Mouse (Mus musculus) heart, adult 2 months (tissue): ENCODE measurements around the gene Vmn2r19. TPM values are rescaled to one million over a fixed set of nuclear protein-coding genes. Genes with fewer than 3 reads are reported as not detected.

Source experiments
- DNase-seq, 2 experiments: peaks; one replicate each; pipeline ENCODE4 v3.0.0; 2021
- H3K27ac ChIP-seq: fragments of 200-600 bp; 2 replicates; pipeline ENCODE4 v1.8.1; 2022
- H3K27me3 ChIP-seq: fragments of 200-500 bp; 2 replicates; pipeline ENCODE4 v1.6.1; 2012; ENCODE audit warnings: mild to moderate bottlenecking, low read length, inconsistent platforms, mixed read lengths; ENCODE audit not compliant: control insufficient read depth, insufficient read depth
- H3K36me3 ChIP-seq: fragments of 200-500 bp; 2 replicates; pipeline ENCODE4 v1.6.1; 2012; ENCODE audit warnings: low read length, inconsistent platforms; ENCODE audit not compliant: control insufficient read depth, insufficient read depth
- H3K4me1 ChIP-seq: fragments of 200-500 bp; 2 replicates; pipeline ENCODE4 v1.6.1; 2011; ENCODE audit warnings: low read length; ENCODE audit not compliant: control insufficient read depth, insufficient read depth
- H3K4me3 ChIP-seq: fragments of 200-600 bp; 2 replicates; pipeline ENCODE4 v1.8.1; 2022
- H3K79me2 ChIP-seq: fragments of 200-500 bp; replicated peaks from 2 replicates; pipeline ENCODE4 v1.6.1; 2012; ENCODE audit warnings: mild to moderate bottlenecking, inconsistent platforms, low read length, moderate library complexity, mixed read lengths; ENCODE audit not compliant: control insufficient read depth, insufficient read depth
- H3K9ac ChIP-seq: fragments of 200-500 bp; 2 replicates; pipeline ENCODE4 v1.6.1; 2012; ENCODE audit warnings: low read depth, mild to moderate bottlenecking, control low read depth, inconsistent platforms, low read length, mixed read lengths
- CTCF ChIP-seq: fragments of 200-600 bp; IDR thresholded peaks from 2 replicates; pipeline ENCODE4 v1.8.1; 2022; ENCODE audit warnings: antibody characterized with exemption, mild to moderate bottlenecking, moderate library complexity
- EP300 ChIP-seq: fragments of 200-500 bp; IDR thresholded peaks from 2 replicates; pipeline ENCODE4 v1.6.1; 2011; ENCODE audit warnings: low read depth, low read length, control low read depth; ENCODE audit not compliant: insufficient read depth
- POLR2A ChIP-seq: fragments of 200-500 bp; IDR thresholded peaks from 2 replicates; pipeline ENCODE4 v1.6.1; 2011; ENCODE audit warnings: mild to moderate bottlenecking, low read depth, low read length, control low read depth; ENCODE audit not compliant: insufficient read depth
- WGBS: fragments of 180-500 bp; shearing (Covaris S2); methylation state at CpG from one replicate; pipeline ENCODE4 v1.1.7; 2018; 5-methylcytosine and 5-hydroxymethylcytosine counted together
- intact Hi-C: fragments of 180-260 bp; cut with DNase I; formaldehyde crosslinking; loops from one replicate; pipeline ENCODE4 v1.15.1; 2025
- polyA plus RNA-seq: library from polyadenylated mRNA; depleted of rRNA; stranded (reverse); fragments of >200 nt; gene quantifications from 2 replicates; pipeline ENCODE4 v1.2.3, GENCODE M21; 2012
- total RNA-seq, 2 experiments: library from RNA; stranded (reverse); gene quantifications; 2 replicates each; pipeline ENCODE4 v1.2.3; 2021

The Vmn2r19 gene
- total and polyA plus RNA-seq, 3 experiments = not detected

GRCm38 (mm10) chr6:123265809-123266208 is 42.3 kb upstream of the Vmn2r19 start:
- H3K79me2 ChIP-seq = no peaks in the 10 kb centered on the region
- H3K9ac ChIP-seq = no peak overlapping the region
- intact Hi-C loops = no loop called here
- no peaks in the 10 kb centered on the region for H3K36me3 ChIP-seq
- no peaks in the 10 kb centered on the region for H3K27me3 ChIP-seq
- WGBS = 83% methylated on average over 4 of the region's 4 CpGs
- DNase-seq = no peak
- no peak overlapping the region for H3K4me3 ChIP-seq
- no peaks in the 10 kb centered on the region for H3K4me1 ChIP-seq
- no peak overlapping the region for H3K27ac ChIP-seq
- TF ChIP-seq CTCF = no peak
- TF ChIP-seq EP300 = no peak
- TF ChIP-seq POLR2A = no peak

DNA sequence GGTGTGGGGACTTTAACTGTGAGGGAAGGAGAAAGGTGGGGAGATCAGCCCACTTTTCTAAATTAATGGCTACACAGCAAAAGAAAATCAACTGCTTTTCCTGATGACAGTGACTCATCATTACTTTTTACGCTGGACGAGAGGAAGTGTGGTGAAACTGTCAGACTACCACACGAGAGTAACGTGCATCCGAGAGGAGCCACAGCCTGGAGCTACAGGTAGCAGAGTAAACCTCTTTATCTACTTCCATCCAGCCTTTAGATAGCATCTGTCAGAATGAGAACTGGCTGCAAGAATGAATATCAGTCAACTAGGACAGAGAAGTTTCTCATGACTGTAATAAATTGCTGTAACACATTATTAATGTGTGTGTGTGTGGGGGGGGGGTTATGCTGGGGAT is 41.2 kb upstream of the Vmn2r19 start:
- WGBS = 63% methylated on average over 5 of the region's 5 CpGs
- no peak for DNase-seq
- TF ChIP-seq CTCF (no peak), POLR2A (no peak), EP300 (no peak)
- Histone ChIP-seq H3K27me3 (no peaks in the 10 kb centered on the region), H3K4me1 (no peaks in the 10 kb centered on the region), H3K4me3 (no peak overlapping the region), H3K79me2 (no peaks in the 10 kb centered on the region), H3K9ac (no peak overlapping the region), H3K36me3 (no peaks in the 10 kb centered on the region), H3K27ac (no peak overlapping the region)
- intact Hi-C loops = no loop called here

GRCm38 (mm10) chr6:123279443-123279842 is 28.7 kb upstream of the Vmn2r19 start:
- 76% methylated on average over 2 of the region's 2 CpGs for WGBS
- intact Hi-C loops = no loop called here
- Histone ChIP-seq H3K79me2 (no peaks in the 10 kb centered on the region), H3K27me3 (no peaks in the 10 kb centered on the region), H3K9ac (no peak overlapping the region), H3K4me1 (no peaks in the 10 kb centered on the region), H3K27ac (no peak overlapping the region), H3K36me3 (no peaks in the 10 kb centered on the region), H3K4me3 (no peak overlapping the region)
- TF ChIP-seq CTCF = no peak
- no peak for TF ChIP-seq POLR2A
- no peak for TF ChIP-seq EP300
- DNase-seq = no peak

GRCm38 (mm10) chr6:123286311-123286710 is 21.8 kb upstream of the Vmn2r19 start:
- Histone ChIP-seq H3K36me3 (no peaks in the 10 kb centered on the region), H3K79me2 (no peaks in the 10 kb centered on the region), H3K27ac (no peak overlapping the region), H3K4me3 (no peak overlapping the region), H3K9ac (no peak overlapping the region), H3K27me3 (no peaks in the 10 kb centered on the region), H3K4me1 (no peaks in the 10 kb centered on the region)
- no peak for DNase-seq
- 67% methylated on average over 2 of the region's 2 CpGs for WGBS
- TF ChIP-seq POLR2A (no peak), EP300 (no peak), CTCF (no peak)
- intact Hi-C loops = no loop called here

DNA sequence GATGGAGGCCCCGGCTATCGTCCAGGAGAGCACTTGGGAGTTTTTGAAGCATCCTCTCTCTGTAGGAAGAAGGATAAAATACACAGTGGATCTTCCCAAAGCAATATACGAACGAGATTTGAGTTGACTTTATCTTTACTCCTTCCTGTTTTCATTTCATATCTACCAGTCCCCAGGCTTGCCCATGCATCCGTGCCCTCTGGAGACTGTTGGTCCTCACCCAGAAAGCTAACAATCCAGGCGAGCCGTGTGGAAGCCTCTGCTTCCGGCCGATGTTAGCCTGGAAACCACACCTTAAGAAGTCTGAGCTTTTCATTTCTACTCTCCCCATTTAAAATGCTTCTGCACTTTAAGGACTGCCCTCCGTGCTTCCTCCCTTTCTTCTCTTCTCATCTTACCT is 19.2 kb upstream of the Vmn2r19 start:
- Histone ChIP-seq H3K79me2 (no peaks in the 10 kb centered on the region), H3K9ac (no peak overlapping the region), H3K36me3 (no peaks in the 10 kb centered on the region), H3K27ac (no peak overlapping the region), H3K27me3 (no peaks in the 10 kb centered on the region), H3K4me1 (no peaks in the 10 kb centered on the region), H3K4me3 (no peak overlapping the region)
- 51% methylated on average over 10 of the region's 10 CpGs for WGBS
- DNase-seq = no peak
- TF ChIP-seq CTCF (no peak), EP300 (no peak), POLR2A (no peak)
- intact Hi-C loops = no loop called here

DNA sequence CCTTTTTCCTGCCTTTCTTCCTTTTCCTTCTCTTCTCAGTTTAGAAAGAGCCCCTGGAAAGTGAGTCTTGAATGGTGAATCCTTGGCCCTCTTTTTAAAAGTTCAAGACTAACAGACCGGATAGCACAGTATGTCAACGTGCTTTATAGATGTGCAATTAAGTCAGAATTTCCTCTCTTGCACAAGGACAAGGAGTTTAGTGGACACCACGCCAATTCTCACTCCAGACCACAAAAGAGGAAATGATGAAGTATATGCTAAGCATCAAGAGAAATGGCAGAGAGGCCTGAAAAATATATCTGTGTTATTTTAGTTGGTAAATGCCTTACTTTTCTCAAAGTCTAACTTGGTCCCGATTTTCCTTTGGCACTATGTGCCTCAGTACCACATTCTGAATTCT is 18.4 kb upstream of the Vmn2r19 start, which contains the start of gene Clec4e:
TSS of gene Clec4e (minus strand) at position 118 of the 400 bp plus-strand sequence.
- Histone ChIP-seq H3K4me1 (no peaks in the 10 kb centered on the region), H3K4me3 (no peak within 1 kb of the TSS), H3K79me2 (no peaks in the 10 kb centered on the region), H3K36me3 (no peaks in the 10 kb centered on the region), H3K9ac (no peak within 1 kb of the TSS), H3K27ac (no peak within 1 kb of the TSS), H3K27me3 (no peaks in the 10 kb centered on the region)
- intact Hi-C loops = no loop called here
- DNase-seq = no peak
- WGBS = 50% methylated on average over 4 of the region's 4 CpGs
- TF ChIP-seq CTCF (no peak), POLR2A (no peak), EP300 (no peak)
